Mouse (Mus musculus) heart, adult 11 months (tissue): ENCODE measurements at regions not wholly inside any gene's neighbourhood (a gene's known extent, or its start where the extent isn't known, plus 50 kb on each side); places are given as distances from the start of the nearest gene placed in this dataset.
A peak's percentile ranks its signal among the peaks of the same experiment; 100 is the strongest.

Experiments used
- DNase-seq: peaks from one replicate; pipeline ENCODE4 v3.0.0; 2022

- DNase-seq, result peak; percentile 54
Measured at GRCm38 (mm10) chr9:116511450-116511849, 336.3 kb upstream of the Tgfbr2 start.

- peak; percentile 18 for DNase-seq
Measured at GRCm38 (mm10) chr9:116507756-116508155, 332.6 kb upstream of the Tgfbr2 start.

- DNase-seq, result peak; percentile 67
Measured at GRCm38 (mm10) chr9:116502831-116503230, 327.7 kb upstream of the Tgfbr2 start.

- peak; percentile 25 for DNase-seq
Measured at GRCm38 (mm10) chr9:116500951-116501350, 325.8 kb upstream of the Tgfbr2 start.

- peak; percentile 17 for DNase-seq
Measured at GRCm38 (mm10) chr9:116491227-116491626, 316.1 kb upstream of the Tgfbr2 start.

GRCm38 (mm10) chr9:116489787-116490186, 314.6 kb upstream of the Tgfbr2 start:
- peak; percentile 70 for DNase-seq

- peak; percentile 73 for DNase-seq
Measured at GRCm38 (mm10) chr9:116489273-116489672, 314.1 kb upstream of the Tgfbr2 start.

- no peak for DNase-seq
Measured at GRCm38 (mm10) chr9:116477309-116477708, 302.1 kb upstream of the Tgfbr2 start.

- no peak for DNase-seq
Measured at GRCm38 (mm10) chr9:116475206-116475955, 300.2 kb upstream of the Tgfbr2 start.

- DNase-seq, result peak; percentile 78
Measured at GRCm38 (mm10) chr9:116472855-116473254, 297.7 kb upstream of the Tgfbr2 start.

GRCm38 (mm10) chr9:116468569-116469250, 293.6 kb upstream of the Tgfbr2 start:
- DNase-seq, result peak; percentile 98

- peak; percentile 65 for DNase-seq
Measured at GRCm38 (mm10) chr9:116466336-116466735, 291.2 kb upstream of the Tgfbr2 start.

GRCm38 (mm10) chr9:116464626-116465025, 289.5 kb upstream of the Tgfbr2 start:
- no peak for DNase-seq

GRCm38 (mm10) chr9:116462232-116462631, 287.1 kb upstream of the Tgfbr2 start:
- no peak for DNase-seq

- peak; percentile 24 for DNase-seq
Measured at GRCm38 (mm10) chr9:116460022-116460421, 284.9 kb upstream of the Tgfbr2 start.

GRCm38 (mm10) chr9:116452050-116452449, 276.9 kb upstream of the Tgfbr2 start:
- peak; percentile 33 for DNase-seq

GRCm38 (mm10) chr9:116450829-116451228, 275.7 kb upstream of the Tgfbr2 start:
- peak; percentile 30 for DNase-seq

GRCm38 (mm10) chr9:116447734-116448133, 272.6 kb upstream of the Tgfbr2 start:
- DNase-seq, result peak; percentile 74

GRCm38 (mm10) chr9:116438580-116438979, 263.4 kb upstream of the Tgfbr2 start:
- DNase-seq, result no peak

- DNase-seq, result peak; percentile 63
Measured at GRCm38 (mm10) chr9:116434414-116434813, 259.3 kb upstream of the Tgfbr2 start.

GRCm38 (mm10) chr9:116429061-116429460, 253.9 kb upstream of the Tgfbr2 start:
- peak; percentile 51 for DNase-seq

- DNase-seq, result peak; percentile 61
Measured at GRCm38 (mm10) chr9:116428475-116428874, 253.3 kb upstream of the Tgfbr2 start.

- peak; percentile 90 for DNase-seq
Measured at GRCm38 (mm10) chr9:116427278-116427677, 252.1 kb upstream of the Tgfbr2 start.
